In genomic region chr5:22223940-22224339, GRCm38 (mm10) we compare ENCODE assay signal across 15 mouse cellular contexts.
DNase-seq lines count a peak whose midpoint lies in the region; ATAC-seq and TF ChIP-seq lines count a peak whose summit lies in the region.
"Had no signal": no experiment of that assay in that cellular context is flagged by ENCODE, and none has a peak within 500 bp of the region (broad histone marks: within the 10 kb centered on the region; RNA-seq: fewer than 3 reads in every experiment).

No protein-coding gene starts in this region.

- no peaks in the 10 kb centered on the region for H3K79me2 ChIP-seq in myocyte (ENCODE audit: control insufficient read depth, insufficient read depth)

- no peak for TF ChIP-seq POLR2A in myocyte (IDR thresholded peaks at IDR 0.05; ENCODE audit: insufficient read length, low read depth)

- ATAC-seq in cerebellum, adult (ENCODE audit: insufficient number of reproducible peaks, low FRiP score, low TSS enrichment) = no peak
- ATAC-seq: forebrain, embryonic 13.5 days; forebrain, embryonic 15.5 days; forebrain, postnatal 0 days had no signal

- peak; percentile 39 for DNase-seq in cerebellum, adult 11-12 months
- no peak for DNase-seq in cerebellum, adult 8-10 months
- DNase-seq in cerebellum, adult 9-11 months = peak; percentile 46
- no peak for DNase-seq in right cerebral cortex, adult 2 months (ENCODE audit: low spot score in 2 of 2)
- DNase-seq: adrenal gland, adult 2 months; adrenal gland, postnatal 10 days; adrenal gland, postnatal 25 days; cerebellum, adult 11 months; forebrain, postnatal 0 days had no signal

- peak overlapping the region; percentile 61 for H3K4me2 ChIP-seq in myocyte (ENCODE audit: low read depth)
- H3K4me2 ChIP-seq: embryonic facial prominence, embryonic 12.5 days; forebrain, embryonic 13.5 days; forebrain, embryonic 15.5 days had no signal

- no peak overlapping the region for H3ac ChIP-seq in myocyte (ENCODE audit: control insufficient read depth, insufficient read length)

- H3K27me3 ChIP-seq in myocyte (ENCODE audit: control insufficient read depth, insufficient read depth, insufficient read length) = no peaks in the 10 kb centered on the region
- H3K27me3 ChIP-seq: embryonic facial prominence, embryonic 12.5 days; forebrain, embryonic 13.5 days; forebrain, embryonic 15.5 days had no signal

- no peak overlapping the region for H3K4me3 ChIP-seq in myocyte
- H3K4me3 ChIP-seq: embryonic facial prominence, embryonic 10.5 days; embryonic facial prominence, embryonic 12.5 days; forebrain, embryonic 13.5 days; forebrain, embryonic 15.5 days had no signal

- no peaks in the 10 kb centered on the region for H3K36me3 ChIP-seq in myocyte (ENCODE audit: control insufficient read depth, insufficient read depth)
- H3K36me3 ChIP-seq: embryonic facial prominence, embryonic 10.5 days; embryonic facial prominence, embryonic 12.5 days; forebrain, embryonic 15.5 days had no signal

TF ChIP-seq in myocyte, 11 proteins besides CTCF, POLR2A, EP300 and RAD21:
- TF ChIP-seq USF1 (IDR thresholded peaks at IDR 0.05; ENCODE audit: low read depth) = no peak

Comparison
In these comparisons a context has a peak if more than half of its experiments do, and no peak if none do; other contexts are left out.
1. DNase-seq: peak in cerebellum, adult 11-12 months (single experiment) and cerebellum, adult 9-11 months (single experiment); none in cerebellum, adult 8-10 months (single experiment) and right cerebral cortex, adult 2 months (0 of 2).